Mouse (Mus musculus): ENCODE measurements around the gene Dync1h1. TPM values are rescaled to one million over a fixed set of nuclear protein-coding genes. Genes with fewer than 3 reads are reported as not detected.
"Not testable (repeated sequence)": the region's sequence is repeated elsewhere in the genome, so short reads cannot be mapped to it uniquely, and the experiment has no call there.

Gene Dync1h1
- total RNA-seq, 2 experiments from 2014 or later = 283 to 293 TPM

GRCm38 (mm10) chr12:110693378-110693777, 92.1 kb downstream of the Dync1h1 start:
- DNase-seq (ENCODE audit: low spot score in 2 of 2) = not testable (repeated sequence)

GRCm38 (mm10) chr12:110695676-110696171, 94.5 kb downstream of the Dync1h1 start:
- peak; percentile 63 to 72 for DNase-seq (ENCODE audit: low spot score in 2 of 2)

GRCm38 (mm10) chr12:110696173-110696974, 95.1 kb downstream of the Dync1h1 start:
- DNase-seq (ENCODE audit: low spot score in 2 of 2) = peak; percentile 95 to 98

DNA sequence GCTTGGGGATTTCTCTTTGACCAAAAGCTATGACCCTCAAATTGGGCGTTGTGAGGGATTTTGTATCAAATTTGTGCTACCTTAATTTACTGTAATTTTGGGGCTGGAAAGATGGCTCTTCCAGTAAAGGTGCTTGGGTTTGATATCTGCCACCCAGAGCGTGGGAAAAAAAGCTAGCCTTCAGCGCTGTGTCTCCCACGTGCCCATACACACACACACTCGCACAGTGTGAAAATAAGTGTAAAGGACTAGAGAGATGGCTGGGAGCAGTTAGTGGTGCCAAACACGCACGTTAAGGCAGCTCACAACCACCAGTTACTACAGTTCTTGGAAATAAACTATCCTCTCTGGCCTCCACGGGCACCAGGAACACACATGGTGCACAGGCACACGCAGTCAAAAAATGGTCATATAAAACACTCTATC, 95.7 kb downstream of the Dync1h1 start:
- no peak for DNase-seq (ENCODE audit: low spot score in 2 of 2)

DNA sequence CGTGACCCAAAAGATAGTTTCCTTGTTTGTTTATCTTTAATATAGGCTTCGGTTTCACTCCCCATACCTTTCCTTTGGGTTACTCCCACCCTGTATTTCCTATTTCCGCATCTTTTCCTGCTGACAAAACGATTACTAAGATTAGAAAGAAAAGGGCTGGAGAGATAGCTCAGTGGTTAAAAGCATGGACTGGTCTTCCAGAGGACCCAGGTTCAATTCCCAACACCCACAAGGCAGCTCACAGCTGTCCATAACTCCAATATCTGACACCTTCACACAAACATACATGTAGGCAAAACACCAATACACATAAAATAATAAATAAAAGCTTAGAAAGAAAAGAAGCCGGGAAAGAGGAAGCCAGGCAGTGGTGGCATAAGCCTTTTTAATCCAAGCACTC, 96.2 kb downstream of the Dync1h1 start:
- DNase-seq (ENCODE audit: low spot score in 2 of 2) = no peak

DNA sequence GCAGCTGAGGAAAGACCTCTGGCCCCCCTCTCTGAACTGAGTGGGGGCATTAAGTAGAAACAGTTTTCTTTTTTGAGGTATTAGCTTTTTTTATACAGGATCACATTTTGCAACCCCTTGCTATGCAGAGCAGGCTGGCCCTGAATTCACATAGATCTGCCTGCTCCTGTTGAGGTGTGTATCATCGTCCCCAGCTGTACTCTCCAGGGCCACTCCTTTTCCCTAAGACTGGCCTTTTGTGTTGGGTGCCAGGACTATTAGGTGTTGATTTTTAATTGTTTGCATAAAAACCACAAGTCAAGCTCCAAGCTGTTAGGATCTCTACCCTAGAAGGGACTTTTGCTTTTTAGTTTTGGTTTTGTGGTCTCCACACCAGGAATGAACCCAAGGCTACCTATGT, 96.8 kb downstream of the Dync1h1 start:
- DNase-seq (ENCODE audit: low spot score in 2 of 2) = no peak

DNA sequence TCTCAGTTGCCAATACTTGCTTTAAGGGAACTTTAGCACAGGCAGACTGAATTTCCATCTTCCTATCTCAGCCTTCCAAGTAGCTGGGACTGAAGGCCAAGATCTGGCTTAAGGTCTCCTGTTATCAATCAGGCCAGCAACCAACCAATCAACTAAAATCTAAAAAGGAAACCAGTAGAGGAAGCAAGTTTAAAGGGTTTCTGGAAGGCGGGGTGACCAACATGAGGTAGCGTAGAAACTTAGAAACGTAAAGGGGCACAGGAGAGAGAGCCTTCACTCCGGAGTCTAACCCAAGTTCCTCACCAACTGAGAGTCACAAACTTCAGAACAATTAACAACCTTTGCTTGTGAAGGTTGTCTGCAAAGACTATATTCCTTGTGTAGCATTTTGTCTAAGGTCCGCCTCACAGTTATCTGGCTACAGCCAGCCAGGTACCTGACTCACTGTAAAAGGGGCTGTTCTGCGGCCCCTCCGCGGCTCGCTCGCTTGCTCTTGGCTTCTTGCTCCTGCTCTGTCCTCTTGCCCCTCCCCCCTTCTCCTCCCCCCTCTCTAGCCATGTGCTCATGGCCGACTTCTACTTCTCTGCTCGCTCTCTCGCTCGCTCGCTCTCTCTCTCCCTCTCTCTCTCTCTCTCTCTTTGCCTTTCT, 97.4 kb downstream of the Dync1h1 start:
- no peak for DNase-seq (ENCODE audit: low spot score in 2 of 2)

GRCm38 (mm10) chr12:110699171-110699547, 97.9 kb downstream of the Dync1h1 start:
- no peak for DNase-seq (ENCODE audit: low spot score in 2 of 2)

DNA sequence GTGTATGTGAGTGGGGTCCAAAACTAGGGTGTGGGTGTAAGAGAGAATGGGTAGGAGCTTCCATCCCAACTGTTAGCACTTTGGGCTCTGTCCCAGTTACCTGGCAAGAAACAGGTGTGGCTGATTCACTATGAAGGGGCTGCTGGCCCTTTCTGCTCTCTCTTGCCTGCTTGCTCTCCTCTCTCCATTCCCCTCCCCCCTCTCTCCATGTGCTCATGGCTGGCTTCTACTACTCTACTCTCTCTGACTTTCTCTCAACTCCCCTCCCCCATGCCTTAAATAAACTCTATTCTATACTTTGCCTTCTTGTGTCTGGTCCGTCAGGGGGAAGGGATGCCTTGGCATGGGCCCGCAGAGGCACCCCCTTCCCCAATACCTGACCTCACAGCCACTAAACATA, 99.5 kb downstream of the Dync1h1 start:
- no peak for DNase-seq (ENCODE audit: low spot score in 2 of 2)

DNA sequence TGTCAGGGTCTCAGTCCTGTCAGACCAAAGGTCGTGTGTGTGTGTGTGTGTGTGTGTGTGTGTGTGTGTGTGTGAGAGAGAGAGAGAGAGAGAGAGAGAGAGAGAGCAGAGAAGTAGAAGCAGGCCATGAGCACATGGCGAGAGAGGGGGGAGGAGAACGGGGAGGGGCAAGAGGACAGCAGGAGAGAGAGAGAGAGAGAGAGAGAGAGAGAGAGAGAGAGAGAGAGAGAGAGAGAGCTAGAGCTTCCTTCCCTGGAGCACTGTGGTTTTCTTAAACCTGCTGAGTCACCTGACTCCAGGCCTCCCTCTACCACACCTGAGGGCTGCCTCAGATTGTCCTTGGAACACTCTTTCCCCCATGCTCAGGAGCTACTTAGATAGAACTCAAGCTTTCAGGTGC, 100.1 kb downstream of the Dync1h1 start:
- DNase-seq (ENCODE audit: low spot score in 2 of 2) = not testable (repeated sequence)

DNA sequence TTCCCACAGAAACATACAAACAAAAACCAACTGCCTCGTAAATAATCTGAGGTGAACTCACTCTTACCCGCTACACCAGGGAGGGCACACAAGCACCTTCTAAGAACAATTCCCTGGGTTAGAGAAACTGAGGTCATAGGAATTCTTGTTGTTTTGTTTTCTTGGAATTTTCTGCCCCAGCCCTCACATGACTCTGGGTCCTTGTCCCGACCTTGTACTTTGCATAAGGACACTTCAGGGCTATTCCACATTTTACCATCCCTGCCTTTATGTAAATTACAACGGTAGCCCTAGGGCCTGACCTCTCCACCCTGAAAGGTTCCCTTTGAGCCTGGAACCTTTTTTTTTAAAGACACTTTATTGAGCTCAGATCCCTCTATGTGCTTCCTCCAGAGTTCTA, 101.3 kb downstream of the Dync1h1 start, which contains the start of gene Hsp90aa1:
TSS of gene Hsp90aa1 (minus strand) at position 173 of the 400 bp plus-strand sequence.
- DNase-seq (ENCODE audit: low spot score in 2 of 2) = no peak

DNA sequence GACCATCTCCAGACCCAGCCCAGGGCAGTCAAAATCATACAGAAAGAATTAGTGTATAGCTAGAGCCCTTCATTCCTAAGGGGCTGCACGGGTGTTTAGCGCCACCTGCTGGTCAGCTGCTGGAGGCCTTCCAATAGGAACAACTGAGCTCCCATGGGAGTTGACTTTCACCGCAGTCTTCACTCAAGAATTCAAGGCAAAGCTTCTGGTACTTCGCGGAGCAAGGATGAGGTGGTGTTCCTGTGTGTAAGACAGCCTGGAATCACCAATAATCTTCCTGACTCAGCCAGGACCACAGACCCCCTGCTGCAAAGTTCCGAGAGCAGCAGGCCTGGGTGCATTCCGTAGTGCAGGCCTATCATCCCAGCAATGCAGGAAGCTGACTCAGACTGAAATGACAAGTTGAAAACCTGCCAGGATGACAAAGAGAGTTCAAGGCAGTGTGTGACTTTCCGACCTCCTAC, 101.8 kb downstream of the Dync1h1 start:
- peak; percentile 74 to 87 for DNase-seq (ENCODE audit: low spot score in 2 of 2)

DNA sequence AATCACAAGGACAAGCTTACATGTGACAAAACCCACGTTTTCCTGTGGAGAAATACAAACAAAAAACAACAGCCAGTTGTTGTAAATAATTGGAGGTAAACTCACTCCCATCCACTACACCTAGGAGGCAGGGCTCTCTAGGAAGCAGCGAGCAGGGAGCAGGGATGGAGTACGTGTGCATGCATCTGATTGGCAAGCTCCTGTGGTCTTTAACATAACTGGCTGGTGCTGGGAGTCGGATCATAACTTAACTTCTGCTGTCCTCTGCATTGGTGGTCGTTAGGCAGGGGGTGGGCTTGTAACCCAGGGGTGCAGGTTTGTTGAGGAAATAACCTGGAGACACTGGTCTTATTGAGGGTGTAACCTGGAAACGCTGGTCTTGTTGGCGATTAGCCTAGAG, 102.4 kb downstream of the Dync1h1 start:
- no peak for DNase-seq (ENCODE audit: low spot score in 2 of 2)

DNA sequence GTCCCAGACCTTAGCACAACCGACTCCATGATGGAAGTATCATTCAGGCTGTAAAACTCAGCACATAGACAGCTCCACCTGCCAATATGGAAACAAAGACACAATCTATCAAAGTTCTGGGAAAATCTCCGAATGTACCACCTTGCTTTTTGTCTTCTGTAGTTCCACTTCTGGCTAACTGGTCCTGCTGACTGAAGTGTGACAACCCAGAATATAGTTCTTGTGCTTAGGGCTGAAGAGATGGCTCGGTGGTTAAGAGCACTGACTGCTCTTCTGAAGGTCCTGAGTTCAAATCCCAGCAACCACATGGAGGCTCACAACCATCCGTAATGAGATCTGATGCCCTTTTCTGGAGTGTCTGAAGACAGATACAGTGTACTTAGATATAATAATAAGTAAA, 104.2 kb downstream of the Dync1h1 start:
- DNase-seq (ENCODE audit: low spot score in 2 of 2) = not testable (repeated sequence)

DNA sequence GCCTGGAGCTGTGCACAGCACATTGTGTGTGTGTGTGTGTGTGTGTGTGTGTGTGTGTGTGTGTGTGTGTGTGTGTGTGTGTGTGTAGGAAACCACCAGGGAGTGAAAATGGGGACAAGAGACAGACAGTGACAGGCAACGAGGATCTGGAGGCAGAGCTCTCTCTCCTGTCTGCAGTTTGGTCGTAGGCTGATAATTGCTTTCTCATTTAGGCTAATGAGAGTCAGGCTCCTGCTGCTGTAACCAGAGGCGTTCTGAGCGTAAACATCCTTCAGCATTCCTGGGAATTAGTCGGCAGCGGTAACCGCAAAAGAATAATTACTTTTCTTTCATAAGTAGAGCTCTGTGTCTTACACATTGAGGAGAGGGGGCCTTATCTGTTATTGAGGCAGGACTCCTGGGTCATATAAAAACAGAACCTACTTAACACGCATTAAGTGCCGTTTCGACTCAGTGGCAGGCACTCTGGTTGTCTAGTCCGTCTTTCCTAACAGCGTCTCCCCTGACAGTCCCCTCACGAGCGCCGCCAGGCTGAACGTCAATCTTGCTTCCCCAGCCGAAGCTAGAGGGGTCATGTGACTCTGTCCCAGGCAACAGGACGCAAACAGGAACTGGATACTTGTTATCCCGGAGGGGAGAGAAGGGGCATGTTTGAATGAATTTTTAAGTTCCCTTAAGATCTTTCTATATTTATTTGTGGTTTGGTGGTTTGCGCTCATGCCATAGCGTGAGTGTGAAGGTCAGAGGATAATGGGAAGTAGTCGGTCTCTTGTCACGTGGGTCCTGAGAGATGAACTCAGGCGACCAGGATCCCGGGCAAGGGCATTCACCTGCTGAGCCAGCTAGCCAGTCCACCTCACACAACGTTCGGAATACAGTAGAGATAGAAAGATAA, 105.3 kb downstream of the Dync1h1 start:
- DNase-seq (ENCODE audit: low spot score in 2 of 2) = peak; percentile 27 to 43

DNA sequence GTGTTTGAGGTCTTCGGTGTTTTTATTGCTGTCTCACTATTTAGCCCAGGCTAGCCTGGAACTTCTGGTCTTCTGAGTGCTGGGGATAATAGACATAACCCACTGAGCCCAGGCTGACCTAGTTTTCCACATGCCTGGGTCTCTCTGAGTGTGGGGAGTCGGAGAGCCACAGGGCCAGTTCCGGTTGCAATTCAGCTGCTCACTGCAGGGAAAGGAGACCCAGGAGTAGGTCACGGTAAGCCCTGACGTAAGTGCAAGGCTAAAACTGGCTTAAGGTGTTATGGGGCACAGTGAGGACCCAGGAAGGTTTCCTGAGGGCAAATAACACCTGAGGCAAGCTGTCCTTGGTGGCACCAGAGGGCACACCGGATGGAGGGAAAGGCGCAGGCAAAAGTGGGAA, 106.2 kb downstream of the Dync1h1 start:
- no peak for DNase-seq (ENCODE audit: low spot score in 2 of 2)

- DNase-seq (ENCODE audit: low spot score in 2 of 2) = no peak
Measured at GRCm38 (mm10) chr12:110711270-110711669, 110.0 kb downstream of the Dync1h1 start.

- no peak for DNase-seq (ENCODE audit: low spot score in 2 of 2)
Measured at GRCm38 (mm10) chr12:110713784-110714183, 112.5 kb downstream of the Dync1h1 start.

GRCm38 (mm10) chr12:110714215-110714614, 113.0 kb downstream of the Dync1h1 start:
- DNase-seq (ENCODE audit: low spot score in 2 of 2) = no peak

- DNase-seq (ENCODE audit: low spot score in 2 of 2) = no peak
Measured at GRCm38 (mm10) chr12:110716004-110716403, 114.8 kb downstream of the Dync1h1 start.
